Mouse (Mus musculus) forebrain, embryonic 15.5 days (tissue): ENCODE results near the gene Fmn2. TPM values are rescaled to one million over a fixed set of nuclear protein-coding genes. Genes with fewer than 3 reads are reported as not detected.

Experiments
- ATAC-seq: fragments of 200-750 bp; cut with Nextera tagmentation; replicated peaks from 2 replicates; pipeline ENCODE4 v1.8.0; 2017; ENCODE audit warnings: mild to moderate bottlenecking, moderate TSS enrichment, moderate library complexity
- H3K27ac ChIP-seq: fragments of 300-500 bp; sonication (generic); replicated peaks from 2 replicates; pipeline ENCODE4 v1.5.1; 2015; ENCODE audit warnings: mild to moderate bottlenecking, inconsistent platforms
- H3K27me3 ChIP-seq: fragments of 300-500 bp; sonication (generic); 2 replicates; pipeline ENCODE4 v1.6.1; 2015; ENCODE audit warnings: inconsistent platforms
- H3K36me3 ChIP-seq: fragments of 300-500 bp; sonication (generic); 2 replicates; pipeline ENCODE4 v1.6.1; 2015; ENCODE audit warnings: mild to moderate bottlenecking, inconsistent platforms
- H3K4me1 ChIP-seq: fragments of 300-500 bp; sonication (generic); 2 replicates; pipeline ENCODE4 v1.6.1; 2015; ENCODE audit warnings: inconsistent platforms
- H3K4me2 ChIP-seq: fragments of 300-500 bp; sonication (generic); replicated peaks from 2 replicates; pipeline ENCODE4 v1.6.1; 2015; ENCODE audit warnings: mild to moderate bottlenecking, inconsistent platforms
- H3K4me3 ChIP-seq: fragments of 300-500 bp; sonication (generic); 2 replicates; pipeline ENCODE4 v1.5.1; 2015; ENCODE audit warnings: mild to moderate bottlenecking, inconsistent platforms
- H3K9ac ChIP-seq: fragments of 300-500 bp; sonication (generic); replicated peaks from 2 replicates; pipeline ENCODE4 v1.6.1; 2015; ENCODE audit warnings: mild to moderate bottlenecking, inconsistent platforms
- H3K9me3 ChIP-seq: fragments of 300-500 bp; sonication (generic); 2 replicates; pipeline ENCODE4 v1.6.1; 2016; ENCODE audit warnings: inconsistent platforms
- WGBS: fragments of 180-500 bp; shearing (Covaris S2); methylation state at CpG from one replicate; pipeline ENCODE4 v1.1.7; 2015; ENCODE audit warnings: mixed read lengths; 5-methylcytosine and 5-hydroxymethylcytosine counted together
- polyA plus RNA-seq: library from polyadenylated mRNA; unstranded; fragments of >200 nt; fragmentation: Nextera tagmentation; extraction: Ambion mirVana; gene quantifications from 2 replicates; pipeline ENCODE4 v1.2.1, GENCODE M21; 2015

The Fmn2 gene
- polyA plus RNA-seq, 1 experiment from 2014 or later, result 6.8 TPM

- no peaks in the 10 kb centered on the region for H3K9me3 ChIP-seq
- peak; percentile 75 for ATAC-seq
- H3K4me1 ChIP-seq, result peaks cover 17% of the 10 kb centered on the region
- no peaks in the 10 kb centered on the region for H3K27me3 ChIP-seq
- no peaks in the 10 kb centered on the region for H3K36me3 ChIP-seq
- no peak overlapping the region for H3K27ac ChIP-seq
- H3K9ac ChIP-seq, result no peak overlapping the region
- no peak overlapping the region for H3K4me2 ChIP-seq
- 56% methylated on average over 5 of the region's 5 CpGs for WGBS
- H3K4me3 ChIP-seq, result no peak overlapping the region
These were observed 20.5 kb downstream of the Fmn2 start for GRCm38 (mm10) chr1:174521976-174522770.

GRCm38 (mm10) chr1:174522809-174523511 lies 21.3 kb downstream of the Fmn2 start:
- Histone ChIP-seq H3K36me3 (no peaks in the 10 kb centered on the region), H3K4me2 (no peak overlapping the region), H3K4me3 (no peak overlapping the region), H3K9ac (no peak overlapping the region), H3K27ac (0 out of 2 replicates have a peak overlapping the region, but pooled peaks have one; percentile 34), H3K4me1 (peaks cover 17% of the 10 kb centered on the region), H3K9me3 (no peaks in the 10 kb centered on the region), H3K27me3 (no peaks in the 10 kb centered on the region)
- 54% methylated on average over 4 of the region's 4 CpGs for WGBS
- peak; percentile 2; the same call in 1 of the 2 replicates for ATAC-seq

GRCm38 (mm10) chr1:174523512-174523828 lies 21.8 kb downstream of the Fmn2 start:
- H3K27me3 ChIP-seq, result no peaks in the 10 kb centered on the region
- H3K4me1 ChIP-seq, result peaks cover 17% of the 10 kb centered on the region
- H3K4me3 ChIP-seq, result no peak overlapping the region
- no peaks in the 10 kb centered on the region for H3K9me3 ChIP-seq
- WGBS, result 51% methylated on average over 1 of the region's 1 CpGs
- H3K4me2 ChIP-seq, result no peak overlapping the region
- no peak; the same call in 1 of the 2 replicates for ATAC-seq
- no peaks in the 10 kb centered on the region for H3K36me3 ChIP-seq
- H3K9ac ChIP-seq, result no peak overlapping the region
- H3K27ac ChIP-seq, result no peak overlapping the region

- Histone ChIP-seq H3K27me3 (no peaks in the 10 kb centered on the region), H3K4me3 (no peak overlapping the region), H3K36me3 (no peaks in the 10 kb centered on the region), H3K9me3 (no peaks in the 10 kb centered on the region), H3K9ac (no peak overlapping the region), H3K4me2 (no peak overlapping the region), H3K27ac (peak overlapping the region; percentile 22), H3K4me1 (peaks cover 13% of the 10 kb centered on the region)
- peak; percentile 79 for ATAC-seq
- WGBS, result 27% methylated on average over 11 of the region's 11 CpGs
These were observed 35.3 kb downstream of the Fmn2 start for GRCm38 (mm10) chr1:174536742-174537453.

- 36% methylated on average over 3 of the region's 3 CpGs for WGBS
- H3K36me3 ChIP-seq, result no peaks in the 10 kb centered on the region
- H3K4me1 ChIP-seq, result peaks cover 13% of the 10 kb centered on the region
- H3K27ac ChIP-seq, result no peak overlapping the region
- ATAC-seq, result peak; percentile 51; the same call in 1 of the 2 replicates
- H3K4me2 ChIP-seq, result no peak overlapping the region
- no peak overlapping the region for H3K9ac ChIP-seq
- no peaks in the 10 kb centered on the region for H3K9me3 ChIP-seq
- H3K27me3 ChIP-seq, result no peaks in the 10 kb centered on the region
- H3K4me3 ChIP-seq, result no peak overlapping the region
These were observed 35.9 kb downstream of the Fmn2 start for GRCm38 (mm10) chr1:174537491-174537890.

- no peak overlapping the region for H3K4me3 ChIP-seq
- H3K27me3 ChIP-seq, result no peaks in the 10 kb centered on the region
- no peaks in the 10 kb centered on the region for H3K4me1 ChIP-seq
- 83% methylated on average over 5 of the region's 5 CpGs for WGBS
- no peak overlapping the region for H3K9ac ChIP-seq
- ATAC-seq, result no peak
- no peak overlapping the region for H3K4me2 ChIP-seq
- H3K9me3 ChIP-seq, result no peaks in the 10 kb centered on the region
- no peaks in the 10 kb centered on the region for H3K36me3 ChIP-seq
- no peak overlapping the region for H3K27ac ChIP-seq
These were observed 46.7 kb downstream of the Fmn2 start for GRCm38 (mm10) chr1:174548291-174548690.

GRCm38 (mm10) chr1:174553272-174554007 lies 51.8 kb downstream of the Fmn2 start:
- 0 out of 2 replicates have a peak, but pooled peaks have one; percentile 54 for ATAC-seq
- Histone ChIP-seq H3K9ac (no peak overlapping the region), H3K4me3 (no peak overlapping the region), H3K27me3 (no peaks in the 10 kb centered on the region), H3K9me3 (no peaks in the 10 kb centered on the region), H3K36me3 (no peaks in the 10 kb centered on the region), H3K4me1 (no peaks in the 10 kb centered on the region), H3K4me2 (no peak overlapping the region), H3K27ac (no peak overlapping the region)
- 22% methylated on average over 2 of the region's 2 CpGs for WGBS

- H3K27me3 ChIP-seq, result no peaks in the 10 kb centered on the region
- 79% methylated on average over 3 of the region's 3 CpGs for WGBS
- H3K9me3 ChIP-seq, result no peaks in the 10 kb centered on the region
- no peak for ATAC-seq
- H3K4me1 ChIP-seq, result no peaks in the 10 kb centered on the region
- H3K36me3 ChIP-seq, result no peaks in the 10 kb centered on the region
- H3K4me3 ChIP-seq, result no peak overlapping the region
- H3K9ac ChIP-seq, result no peak overlapping the region
- H3K4me2 ChIP-seq, result no peak overlapping the region
- H3K27ac ChIP-seq, result no peak overlapping the region
These were observed 53.8 kb downstream of the Fmn2 start for GRCm38 (mm10) chr1:174555412-174555811.

- Histone ChIP-seq H3K36me3 (no peaks in the 10 kb centered on the region), H3K27me3 (no peaks in the 10 kb centered on the region), H3K9me3 (no peaks in the 10 kb centered on the region), H3K4me3 (no peak overlapping the region), H3K27ac (no peak overlapping the region), H3K4me2 (no peak overlapping the region), H3K9ac (no peak overlapping the region), H3K4me1 (no peaks in the 10 kb centered on the region)
- no peak for ATAC-seq
- 72% methylated on average over 4 of the region's 4 CpGs for WGBS
These were observed 55.6 kb downstream of the Fmn2 start for GRCm38 (mm10) chr1:174557211-174557610.

GRCm38 (mm10) chr1:174557841-174558240 lies 56.2 kb downstream of the Fmn2 start:
- no peak for ATAC-seq
- Histone ChIP-seq H3K27ac (no peak overlapping the region), H3K4me1 (no peaks in the 10 kb centered on the region), H3K36me3 (no peaks in the 10 kb centered on the region), H3K9me3 (no peaks in the 10 kb centered on the region), H3K9ac (no peak overlapping the region), H3K4me2 (no peak overlapping the region), H3K27me3 (no peaks in the 10 kb centered on the region), H3K4me3 (no peak overlapping the region)
- WGBS, result 83% methylated on average over 3 of the region's 3 CpGs

GRCm38 (mm10) chr1:174558488-174558887 lies 56.9 kb downstream of the Fmn2 start:
- ATAC-seq, result no peak
- Histone ChIP-seq H3K36me3 (no peaks in the 10 kb centered on the region), H3K27ac (no peak overlapping the region), H3K9me3 (no peaks in the 10 kb centered on the region), H3K27me3 (no peaks in the 10 kb centered on the region), H3K4me2 (no peak overlapping the region), H3K4me3 (no peak overlapping the region), H3K4me1 (no peaks in the 10 kb centered on the region), H3K9ac (no peak overlapping the region)
- 85% methylated on average over 2 of the region's 2 CpGs for WGBS
